Mouse (Mus musculus): Measurements from ENCODE around the gene Zap70.

GRCm38 (mm10) chr1:36789416-36789815, 27.8 kb downstream of the Zap70 start:
- TF ChIP-seq CTCF (IDR thresholded peaks at IDR 0.05; ENCODE audit: low read depth) (no peak), EP300 (IDR thresholded peaks at IDR 0.05; ENCODE audit: low read depth) (no peak)
